Mouse (Mus musculus) bone marrow, adult 2 months (tissue): ENCODE measurements around the gene Oas1f.

ENCODE experiments used
- CTCF ChIP-seq: fragments of 200-500 bp; IDR thresholded peaks from 2 replicates; pipeline ENCODE4 v1.5.1; 2011; ENCODE audit warnings: low read length, control low read depth; ENCODE audit not compliant: control insufficient read depth, insufficient read depth
- POLR2A ChIP-seq: fragments of 200-500 bp; IDR thresholded peaks from 2 replicates; pipeline ENCODE4 v1.6.1; 2011; ENCODE audit warnings: low read depth, mild to moderate bottlenecking, control low read depth, low read length, borderline replicate concordance; ENCODE audit not compliant: control insufficient read depth

GRCm38 (mm10) chr5:120890026-120890425 is 42.9 kb downstream of the Oas1f start:
- TF ChIP-seq POLR2A, result no peak
- TF ChIP-seq CTCF, result no peak
